Mouse (Mus musculus): Measurements from ENCODE around the gene H2-M9. TPM values are rescaled to one million over a fixed set of nuclear protein-coding genes. Genes with fewer than 3 reads are reported as not detected.

The H2-M9 gene
- not detected in 2 replicates for polyA plus RNA-seq (2012; rRNA removed)

DNA sequence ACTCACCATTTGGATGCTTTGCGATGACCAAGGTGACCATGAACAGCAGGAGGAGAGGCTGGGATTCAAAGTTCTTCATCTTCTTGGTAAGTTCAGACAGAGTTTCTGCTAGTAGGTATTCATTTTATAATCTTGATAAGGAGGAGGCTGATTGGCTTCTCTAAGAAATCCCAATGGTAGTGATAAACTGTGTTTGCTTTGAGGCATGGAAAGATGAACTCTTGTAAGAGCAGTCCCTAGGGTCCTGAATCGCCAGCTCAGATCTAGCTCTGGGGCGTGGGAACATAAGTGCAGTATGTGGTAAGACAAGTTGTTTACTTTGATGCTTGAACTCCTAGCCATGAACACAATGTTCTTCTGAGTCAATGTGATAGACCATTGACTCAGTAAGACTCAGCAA is at the start of gene H2-M9:
Gene H2-M9, minus strand, starts transcription at position 101 of the 400 bp plus-strand sequence.

GRCm38 (mm10) chr17:36672119-36672518 is 29.7 kb upstream of the H2-M9 start, which contains the start of gene H2-M1:
Gene H2-M1, minus strand, starts transcription at chr17:36672219.

Other genes with a start within 250 kb of the H2-M9 start
- gene H2-M10.4, start 180.3 kb downstream of the H2-M9 start, polyA plus RNA-seq (2012; rRNA removed) = not detected in 2 replicates
- not detected in 2 replicates for gene H2-M11, start 95.6 kb downstream of the H2-M9 start, polyA plus RNA-seq (2012; rRNA removed)
- not detected in 2 replicates for gene H2-M1, start 29.6 kb upstream of the H2-M9 start, polyA plus RNA-seq (2012; rRNA removed)
- not detected in 2 replicates for gene H2-M10.5, start 130.2 kb upstream of the H2-M9 start, polyA plus RNA-seq (2012; rRNA removed)
- gene H2-M10.6, start 169.5 kb upstream of the H2-M9 start, polyA plus RNA-seq (2012; rRNA removed) = not detected in 2 replicates
- 7.7 and 9.3 TPM in 2 replicates for gene Trim26, start 194.5 kb upstream of the H2-M9 start, polyA plus RNA-seq (2012; rRNA removed)
- 0.24 and 0.33 TPM in 2 replicates for gene Trim15, start 224.5 kb upstream of the H2-M9 start, polyA plus RNA-seq (2012; rRNA removed)
- 96.7 and 131 TPM in 2 replicates for gene Trim10, start 226.9 kb upstream of the H2-M9 start, polyA plus RNA-seq (2012; rRNA removed)
- not detected in 2 replicates for gene Trim40, start 247.5 kb upstream of the H2-M9 start, polyA plus RNA-seq (2012; rRNA removed)